Mouse (Mus musculus) brain, embryonic 18.5 days (tissue): ENCODE results near the gene Hipk3.

ENCODE experiments used
- DNase-seq: peaks from one replicate; pipeline ENCODE4 v3.0.0-alpha.2; 2012; ENCODE audit warnings: low read depth, low spot score

Gene Hipk3

DNA sequence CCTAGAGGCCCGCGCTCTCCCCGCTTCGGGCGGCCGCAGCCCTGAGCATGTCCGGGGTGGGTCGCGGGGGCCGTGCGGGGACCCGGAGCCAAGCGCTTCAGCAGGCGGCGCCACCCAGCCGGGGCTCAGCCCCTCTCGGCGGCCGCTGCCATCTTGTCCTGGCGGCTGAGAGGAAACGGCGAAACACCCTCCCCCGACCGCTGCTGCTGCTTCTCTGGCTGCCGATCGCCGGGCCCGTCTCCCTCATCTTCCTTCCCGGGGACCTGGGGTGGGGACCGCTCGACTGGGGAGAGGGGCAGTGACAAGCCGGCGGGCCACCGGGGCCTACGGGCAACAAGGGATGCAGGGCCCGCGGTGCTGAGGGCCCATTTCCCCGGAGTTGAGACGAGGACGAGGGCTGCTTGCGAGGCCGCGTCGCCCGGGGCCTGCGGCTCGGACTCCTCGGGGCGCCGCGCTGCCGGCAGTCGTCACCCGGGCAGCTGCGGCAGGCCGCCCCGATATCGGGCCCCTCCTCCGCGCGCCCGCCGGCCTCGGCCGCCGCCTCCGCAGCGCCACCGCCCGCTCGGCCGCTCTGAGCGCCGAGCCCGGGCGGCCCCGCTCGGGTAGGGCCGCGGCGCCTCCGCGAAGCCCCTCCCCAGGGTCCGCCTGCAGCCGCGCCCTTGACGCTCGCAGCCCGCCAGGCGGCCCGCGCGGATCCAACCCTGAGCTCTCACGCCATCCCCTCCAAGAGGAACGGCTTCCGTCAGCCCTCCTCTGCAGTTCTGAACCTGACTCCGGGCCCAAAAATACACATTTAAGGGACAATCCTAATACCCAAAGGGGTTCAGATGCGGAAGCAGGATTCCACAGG is at the start of gene Hipk3:
TSS of gene Hipk3 (minus strand) at position 496 of the 850 bp plus-strand sequence.
- DNase-seq = peak; percentile 54

DNA sequence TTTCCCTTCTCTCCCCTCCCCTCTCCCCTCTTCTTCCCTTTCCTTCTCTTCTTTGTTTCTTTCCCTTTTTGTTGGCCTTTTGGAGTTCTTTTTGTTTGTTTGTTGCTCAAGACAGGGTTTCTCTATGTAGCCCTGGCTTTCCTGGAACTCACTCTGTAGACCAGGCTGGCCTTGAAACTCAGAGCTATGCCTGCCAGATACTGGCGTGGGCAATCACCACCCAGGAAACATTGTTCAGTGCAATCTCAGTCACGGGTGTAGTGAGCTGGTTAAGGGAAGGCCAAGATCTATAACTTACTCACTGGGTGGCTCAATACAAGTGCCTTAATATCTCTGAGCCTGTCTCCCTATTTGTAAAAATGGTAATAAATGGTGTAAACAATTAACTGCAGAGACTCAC is 46.0 kb upstream of the Hipk3 start:
- no peak for DNase-seq

DNA sequence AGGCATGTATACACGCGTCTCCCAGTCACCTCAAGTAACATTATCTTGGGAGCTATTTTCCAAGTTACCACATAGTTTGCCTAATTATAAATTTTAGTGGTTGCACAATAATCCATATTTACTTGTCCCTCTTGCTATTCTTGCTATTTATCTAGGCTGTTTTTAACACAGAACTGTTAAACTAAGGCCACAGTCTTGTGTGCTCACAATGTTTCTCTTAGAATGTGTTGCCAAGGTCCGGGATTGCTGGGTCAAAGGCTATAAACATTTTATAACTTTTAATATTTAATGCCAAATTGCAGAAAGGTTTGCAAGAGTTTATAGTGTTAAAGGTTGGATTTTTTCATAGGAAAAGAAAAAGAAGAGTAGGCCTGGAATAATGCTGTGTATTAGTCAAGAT is 40.5 kb upstream of the Hipk3 start:
- no peak for DNase-seq

DNA sequence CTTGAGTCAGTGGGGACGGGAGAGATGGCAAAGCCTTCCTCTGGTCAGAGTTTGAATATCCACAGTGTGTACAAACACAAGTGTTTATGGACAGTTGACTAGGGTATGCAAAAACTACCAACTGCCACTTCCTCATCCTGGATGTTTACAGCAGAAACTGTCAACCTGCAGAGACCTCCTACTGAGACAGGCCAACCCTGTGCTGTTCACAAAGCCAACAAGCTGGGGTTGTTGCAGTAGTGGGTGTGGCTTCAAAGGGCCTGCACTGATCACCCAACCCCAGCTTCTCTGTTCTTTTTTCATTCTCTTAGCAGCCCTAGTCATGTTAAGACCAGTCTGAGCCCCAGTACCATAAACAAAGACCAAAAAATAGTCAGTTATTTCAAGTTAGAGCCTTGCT is 38.3 kb upstream of the Hipk3 start:
- no peak for DNase-seq

DNA sequence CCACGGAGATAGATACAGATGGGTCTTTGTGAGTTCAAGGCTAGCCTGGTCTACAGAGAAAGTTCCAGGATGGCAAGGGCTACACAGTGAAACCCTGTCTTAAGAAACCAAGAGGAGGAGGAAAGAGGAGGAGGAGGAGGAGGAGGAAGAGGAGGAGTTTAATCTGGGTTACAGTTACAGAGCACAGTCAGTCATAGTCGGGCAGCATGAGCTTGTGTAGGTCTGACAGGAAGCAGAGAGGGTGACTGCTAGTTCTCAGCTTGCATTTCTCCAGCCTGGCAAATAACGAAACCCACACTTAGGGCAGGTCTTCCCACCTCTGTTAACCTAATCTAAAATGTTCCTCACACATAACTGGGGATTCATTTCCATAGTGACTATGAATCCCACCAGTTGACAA is 32.3 kb upstream of the Hipk3 start:
- no peak for DNase-seq

DNA sequence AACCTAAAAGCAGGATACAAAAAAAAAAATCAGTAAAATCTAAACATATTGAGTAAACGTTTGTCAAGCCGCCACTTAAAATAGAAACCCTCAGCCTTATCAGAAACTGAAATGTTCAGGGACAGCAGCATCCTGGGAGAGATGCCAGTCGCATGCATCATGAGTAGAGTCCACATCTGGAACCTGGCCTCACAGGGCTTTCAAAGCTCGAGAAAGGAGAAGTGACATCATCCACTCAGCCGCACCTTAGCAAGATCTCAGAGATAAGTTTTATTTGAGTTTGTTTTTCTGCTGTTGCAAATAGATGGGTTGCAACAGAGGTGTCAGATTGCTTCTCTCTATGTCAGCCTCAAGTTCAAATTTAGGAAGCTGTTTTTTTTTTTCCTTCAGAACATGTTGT is 31.3 kb upstream of the Hipk3 start:
- DNase-seq = no peak

DNA sequence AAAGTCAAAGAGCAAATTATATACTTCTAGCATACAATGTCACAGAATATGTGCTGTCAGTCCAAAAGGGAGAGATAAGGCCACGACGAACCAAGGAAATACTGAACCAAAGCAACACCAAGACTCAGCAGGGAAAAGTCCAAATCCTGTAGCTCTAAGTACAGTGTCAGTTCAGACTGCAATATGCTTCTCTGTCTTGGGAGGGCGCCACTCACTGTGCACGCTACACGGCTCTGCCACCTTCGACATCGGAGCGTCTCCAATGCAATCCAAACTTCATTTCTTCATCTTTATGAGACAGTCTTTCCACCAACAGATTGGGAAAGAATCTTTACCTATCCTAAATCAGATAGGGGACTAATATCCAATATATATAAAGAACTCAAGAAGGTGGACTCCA is 17.4 kb upstream of the Hipk3 start:
- DNase-seq = no peak

DNA sequence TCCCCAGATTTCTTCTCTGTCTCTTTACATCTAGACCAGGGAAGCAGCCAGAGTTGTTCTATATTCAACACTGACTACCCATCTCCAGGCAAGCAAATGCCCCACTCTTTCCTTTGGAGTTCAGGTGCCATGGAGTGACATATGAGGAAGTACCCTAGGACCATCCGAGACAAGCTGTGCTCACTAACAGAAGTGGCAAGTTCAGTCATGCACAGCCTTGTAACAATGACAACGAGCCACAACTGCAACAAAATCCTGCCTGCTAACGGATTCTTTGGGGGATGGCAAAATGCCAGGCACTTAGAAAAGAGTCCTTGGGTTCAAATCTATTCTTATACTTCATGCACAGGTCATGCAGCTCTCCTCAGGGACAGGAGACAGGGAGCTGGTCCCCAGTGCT is 8.1 kb upstream of the Hipk3 start:
- DNase-seq = no peak

DNA sequence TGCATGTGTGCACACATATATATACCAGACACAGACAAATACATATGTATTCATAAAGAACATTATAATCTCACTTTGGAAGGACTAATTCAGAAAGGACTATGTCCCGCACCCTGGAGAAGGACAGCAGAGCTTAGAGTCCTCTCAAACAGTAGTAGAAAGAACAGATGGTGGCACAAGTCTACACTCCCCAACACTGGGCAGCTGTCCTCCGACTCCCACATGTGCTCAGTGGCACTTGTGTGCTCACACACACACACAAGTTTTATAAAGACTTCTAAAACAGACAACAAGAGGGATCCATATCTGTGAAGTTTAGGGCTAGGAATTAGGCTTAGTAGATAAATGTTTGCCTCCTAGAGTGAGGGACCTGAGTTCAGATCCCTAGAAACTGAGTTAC is 6.8 kb upstream of the Hipk3 start:
- DNase-seq = no peak

DNA sequence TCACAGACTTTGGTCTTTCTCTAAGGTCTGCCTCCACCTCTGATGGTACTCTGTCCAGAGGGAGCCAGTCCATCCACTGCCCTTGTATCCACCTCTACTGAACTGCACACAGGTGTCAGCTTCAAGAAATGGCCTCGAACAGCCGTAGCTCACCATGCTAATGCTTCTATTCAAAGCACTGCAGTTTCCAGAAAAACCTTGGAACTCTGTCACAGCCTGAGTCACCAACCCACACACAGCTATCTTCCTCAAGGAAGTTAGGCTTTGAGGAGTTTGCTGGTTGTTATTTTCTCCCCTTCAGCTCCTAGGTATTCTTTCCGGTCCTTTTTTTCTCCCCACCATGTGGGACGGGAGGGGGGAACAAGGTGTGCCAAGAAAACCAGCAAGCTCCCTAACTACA is 3.5 kb upstream of the Hipk3 start:
- DNase-seq = no peak

DNA sequence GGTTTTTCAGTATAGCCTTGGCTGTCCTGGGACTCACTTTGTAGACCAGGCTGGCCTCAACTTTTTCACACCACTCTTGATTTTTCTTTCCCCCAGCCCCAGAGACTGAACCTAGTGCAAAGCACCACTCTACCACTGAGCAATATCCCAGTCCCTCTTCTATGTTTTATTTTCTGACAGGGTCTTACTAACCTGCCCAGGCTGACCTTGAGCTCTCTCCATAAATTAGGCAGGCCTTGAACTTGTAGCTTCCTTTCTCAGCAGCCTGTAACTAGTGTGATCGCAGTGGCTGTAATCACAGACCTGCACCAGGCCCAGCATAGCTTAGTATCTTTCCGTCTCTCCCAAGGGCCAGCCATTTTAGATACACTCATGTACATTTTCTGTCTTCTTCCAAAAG is 3.0 kb upstream of the Hipk3 start:
- no peak for DNase-seq

DNA sequence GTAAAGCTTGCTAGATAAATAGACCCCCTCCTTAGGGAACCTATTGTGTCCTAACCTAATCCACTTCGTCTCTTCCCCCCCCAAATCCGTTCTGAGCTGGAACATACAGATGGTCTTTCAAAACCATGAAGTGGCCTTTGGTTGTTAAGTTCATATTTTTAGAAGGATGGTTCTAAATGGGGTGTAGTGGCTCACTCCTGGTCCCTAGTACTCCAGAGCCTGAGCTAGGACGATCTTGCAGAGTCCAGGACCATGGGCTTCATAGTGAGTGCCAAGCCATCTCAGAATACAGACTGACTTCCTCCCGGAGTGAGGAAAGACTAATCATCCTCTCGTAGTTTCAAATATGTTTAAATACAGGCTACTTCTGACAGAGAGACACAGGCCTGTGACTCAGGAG is 2.0 kb upstream of the Hipk3 start:
- no peak for DNase-seq

DNA sequence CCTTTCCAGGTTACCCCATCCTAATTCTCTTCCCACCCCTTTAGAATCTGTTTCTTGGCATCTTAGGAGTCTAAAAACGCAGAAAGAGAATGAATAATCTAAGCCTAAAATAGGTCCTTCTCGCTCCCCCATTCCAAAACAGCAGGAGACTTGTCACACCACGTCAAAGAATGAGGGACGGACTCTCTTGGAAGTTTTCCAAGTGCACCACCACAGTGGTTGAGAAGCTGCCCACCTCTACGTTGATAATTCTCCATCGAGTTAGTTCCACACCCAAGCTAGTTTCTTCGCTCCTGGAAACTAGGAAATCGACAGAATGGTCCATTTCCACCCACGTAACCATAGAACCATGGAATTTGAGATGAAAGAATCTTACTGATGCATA is 547 bp upstream of the Hipk3 start:
- peak; percentile 20 for DNase-seq

DNA sequence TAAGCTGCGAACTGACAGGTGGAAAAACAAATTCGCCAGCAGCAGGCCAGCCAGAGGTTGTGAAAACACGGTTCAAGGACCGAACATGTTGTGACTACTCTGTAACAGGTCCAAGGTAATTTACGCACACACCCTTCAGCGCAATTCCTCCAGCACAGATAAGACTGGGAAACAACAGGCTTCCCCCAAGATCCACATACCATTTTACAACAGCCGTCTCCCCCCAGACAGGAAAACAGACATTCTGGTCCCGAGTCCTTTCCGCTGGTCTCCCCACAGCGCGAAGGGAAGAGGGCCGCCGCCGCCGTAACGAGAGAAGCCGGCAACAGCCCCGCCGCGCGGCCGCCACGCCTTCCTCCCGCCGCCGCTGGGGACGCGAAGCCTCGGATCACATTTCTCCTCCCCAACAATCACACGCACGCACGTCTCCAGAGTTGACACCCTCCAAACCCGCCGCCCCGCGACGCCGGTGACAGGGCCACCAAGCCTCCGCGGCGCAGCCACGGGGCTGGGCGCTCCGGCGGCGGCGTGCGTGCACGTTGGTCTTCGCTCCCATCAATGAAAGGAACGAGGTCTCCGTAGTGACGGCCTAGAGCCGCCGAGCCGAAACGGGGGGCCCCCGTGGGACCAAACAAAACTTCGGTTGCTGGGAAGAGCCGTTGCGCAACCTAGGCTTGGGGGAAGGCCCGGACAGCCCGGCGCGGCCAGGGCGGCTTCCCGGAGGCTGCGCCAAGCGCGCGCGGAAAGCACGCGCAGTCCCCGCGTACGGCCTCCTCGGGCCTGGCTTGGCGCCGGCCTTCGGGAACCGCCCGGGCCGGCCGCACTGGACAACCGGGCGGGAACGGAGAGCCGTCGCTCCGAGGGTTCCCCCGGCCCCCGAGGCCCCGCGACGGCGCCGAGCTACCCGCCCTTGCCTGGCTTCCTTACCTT is 960 bp downstream of the Hipk3 start:
- peak; percentile 54 for DNase-seq

DNA sequence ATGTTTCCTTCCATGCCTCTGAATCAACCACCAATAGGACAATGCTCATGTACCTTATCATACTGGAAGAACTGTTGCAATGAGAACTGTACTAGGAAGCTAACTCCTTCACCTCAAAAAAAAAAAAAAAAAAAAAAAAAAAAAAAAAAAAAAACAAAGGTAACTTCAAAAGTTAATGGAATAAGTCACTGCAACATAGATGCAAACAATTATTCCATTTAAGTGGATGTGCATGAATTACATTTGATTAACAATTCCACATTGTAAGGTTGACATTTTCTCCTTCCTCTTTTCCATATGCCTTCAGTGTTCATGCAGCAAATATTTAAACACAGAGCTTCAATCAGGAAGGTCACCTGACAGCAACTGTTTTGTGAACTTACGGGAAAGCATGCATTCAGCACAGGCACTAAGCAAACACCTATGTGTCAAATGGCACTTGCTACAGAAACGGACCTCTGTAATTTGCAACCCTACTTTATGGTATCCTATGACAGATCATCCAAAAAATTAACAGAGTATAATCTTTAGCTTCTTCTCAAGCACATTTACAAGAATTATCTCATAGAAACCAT is 2.9 kb downstream of the Hipk3 start:
- no peak for DNase-seq

DNA sequence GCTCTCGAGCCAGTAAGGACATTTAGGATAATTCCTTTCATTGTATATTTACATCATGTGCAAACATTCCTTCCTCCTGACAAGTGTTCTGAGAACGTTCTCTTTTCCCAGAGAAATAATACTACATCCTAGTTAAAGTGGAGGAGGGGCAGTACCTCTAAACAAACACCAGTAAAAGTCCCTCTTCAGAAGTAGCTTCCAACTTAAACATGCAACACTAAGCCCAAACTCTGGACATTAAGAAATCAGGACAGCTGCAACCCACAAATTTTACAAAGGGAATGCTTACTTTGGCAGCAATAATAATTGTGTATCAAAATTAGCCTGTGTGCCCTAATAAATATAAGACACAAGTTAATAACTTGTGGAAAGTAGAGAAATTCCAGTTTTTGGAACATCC is 3.5 kb downstream of the Hipk3 start:
- no peak for DNase-seq

DNA sequence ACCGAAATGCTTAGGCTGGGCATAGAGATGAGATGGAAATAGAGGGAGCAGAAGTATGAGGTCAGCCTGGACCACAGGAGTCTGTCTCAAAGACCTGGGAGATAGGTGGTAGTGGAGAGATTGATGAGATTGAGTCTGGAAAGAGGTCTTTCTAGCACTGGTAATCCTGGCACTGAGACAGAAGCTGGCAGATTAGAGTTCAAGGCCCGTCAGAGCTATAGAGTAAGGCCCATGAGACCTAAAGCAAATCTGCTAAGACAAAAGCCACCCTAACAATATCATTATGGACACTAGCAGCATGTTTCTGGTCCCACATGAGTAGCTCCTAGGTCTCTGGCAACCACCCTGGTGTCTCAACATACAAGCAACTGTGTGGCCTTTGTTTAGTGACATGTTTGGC is 4.4 kb downstream of the Hipk3 start:
- no peak for DNase-seq

DNA sequence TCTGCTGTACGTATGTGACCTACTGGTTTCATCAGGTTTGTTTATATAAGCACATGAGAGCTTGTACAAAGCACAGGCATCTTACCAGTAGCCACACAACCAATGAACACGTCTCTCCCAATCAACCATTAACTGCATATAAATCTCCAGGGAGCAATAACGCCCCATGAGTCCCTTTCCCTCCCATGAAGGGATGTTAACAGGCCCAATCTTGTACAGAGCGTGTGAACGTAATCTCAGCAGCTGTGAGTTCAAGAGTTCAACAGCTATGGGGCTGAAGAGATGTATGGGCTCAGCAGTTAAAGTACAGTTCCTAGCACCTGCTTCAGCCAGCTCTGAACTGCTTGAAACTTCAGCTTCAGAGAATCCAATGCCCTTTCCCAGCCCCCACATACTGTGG is 9.8 kb downstream of the Hipk3 start:
- no peak for DNase-seq

DNA sequence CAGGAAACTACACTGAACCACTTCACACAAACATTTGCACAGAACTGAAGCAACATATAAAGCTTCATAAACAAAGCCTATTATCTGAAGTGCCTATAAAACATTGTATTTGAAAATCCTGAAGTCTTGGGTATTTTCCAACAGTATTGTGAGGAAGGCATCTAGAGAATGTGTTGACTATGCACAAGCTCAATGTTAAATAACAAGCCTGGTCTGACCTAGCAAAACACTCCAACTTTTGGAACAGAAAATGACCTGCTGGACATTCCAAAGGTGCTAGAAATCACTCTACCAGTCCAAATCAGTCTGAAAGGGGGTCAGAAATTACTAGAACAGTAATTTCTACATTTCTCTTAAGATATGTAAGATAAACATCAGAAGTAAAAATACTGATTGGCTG is 12.1 kb downstream of the Hipk3 start:
- DNase-seq = no peak

DNA sequence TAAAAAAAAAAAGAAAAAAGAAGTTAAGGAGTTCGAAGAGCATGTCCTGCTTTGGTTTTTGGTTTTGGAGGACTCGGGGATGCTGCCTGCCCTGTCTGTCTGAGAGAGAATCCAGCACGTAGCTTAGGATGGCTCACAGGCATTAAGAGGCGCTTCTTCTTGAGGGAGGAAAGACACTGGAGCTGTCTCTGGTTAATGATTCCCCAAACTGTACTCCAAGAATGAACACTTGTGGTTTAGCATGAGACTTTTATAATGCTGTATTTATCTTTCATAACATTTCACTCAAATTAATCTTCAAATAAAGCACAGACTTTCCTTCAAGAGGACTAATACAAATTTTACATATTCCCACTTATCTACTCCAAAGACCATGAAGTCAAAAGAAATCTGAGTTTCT is 15.2 kb downstream of the Hipk3 start:
- no peak for DNase-seq

DNA sequence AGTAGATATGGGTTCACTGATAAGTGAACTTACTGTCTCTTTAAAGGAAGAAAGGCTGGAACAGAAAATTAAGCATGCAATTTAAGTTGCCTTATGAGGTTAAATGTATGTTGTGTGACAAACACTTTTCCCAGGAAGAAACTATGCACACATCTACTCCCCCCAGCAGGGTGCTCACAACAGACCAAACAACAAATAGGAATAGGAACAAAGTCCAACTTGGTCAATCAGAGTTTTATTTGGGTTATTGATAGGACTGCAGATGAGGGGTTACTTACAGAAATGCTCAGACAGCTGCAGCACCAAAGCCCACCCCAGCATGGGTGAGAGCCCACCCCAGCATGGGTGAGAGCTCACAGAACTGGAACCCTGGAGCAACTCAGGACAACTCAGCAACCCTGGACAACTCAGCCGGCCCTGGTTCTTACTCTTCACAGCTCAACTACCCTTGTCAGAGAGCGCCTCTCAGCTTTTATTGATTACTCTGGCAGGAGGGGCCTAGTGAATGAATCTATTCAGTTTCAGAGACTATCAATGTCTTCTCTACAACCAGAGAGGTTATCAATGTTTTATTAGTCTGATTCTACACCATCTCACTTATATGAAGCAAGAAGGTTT is 16.7 kb downstream of the Hipk3 start:
- no peak for DNase-seq

DNA sequence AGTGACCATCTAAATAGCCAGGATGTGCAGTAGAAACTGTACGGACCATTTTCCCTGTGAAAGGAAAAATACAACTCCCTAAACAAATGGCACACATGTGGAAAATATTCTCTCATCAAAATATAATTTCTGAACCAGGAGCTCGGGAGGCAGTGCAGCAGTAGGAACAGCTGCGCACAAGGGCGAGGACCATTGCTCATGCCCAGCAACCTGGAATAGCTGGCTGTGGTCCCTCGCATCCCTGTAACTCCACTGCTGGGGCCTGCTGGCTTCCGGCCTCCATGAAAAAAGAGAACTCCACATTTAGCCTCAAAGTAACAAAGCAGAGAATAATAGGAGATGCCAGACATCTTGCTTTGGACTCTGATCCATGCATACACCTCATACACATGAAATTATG is 22.2 kb downstream of the Hipk3 start:
- DNase-seq = no peak
